Mouse (Mus musculus) c-Kit-positive CD71-positive TER-119-negative erythroid progenitor cells, embryonic 14.5 days (primary cell): Measurements from ENCODE around the gene Clec2i.
A peak's percentile ranks its signal among the peaks of the same experiment; 100 is the strongest.
"Not testable (repeated sequence)": the region's sequence is repeated elsewhere in the genome, so short reads cannot be mapped to it uniquely, and the experiment has no call there.

Source experiments
- DNase-seq: peaks from one replicate; pipeline ENCODE4 v3.0.0-alpha.2; 2013; ENCODE audit warnings: low read depth

The Clec2i gene

GRCm38 (mm10) chr6:128887091-128887790, at the start of gene Clec2i:
Clec2i (plus strand) TSS chr6:128887588.
- not testable (repeated sequence) for DNase-seq

- DNase-seq: peak; percentile 79
These were observed 48.8 kb upstream of the Clec2i start for GRCm38 (mm10) chr6:128838342-128839265.

GRCm38 (mm10) chr6:128839266-128839771, 48.1 kb upstream of the Clec2i start:
- peak; percentile 86 for DNase-seq

- DNase-seq: no peak
These were observed 47.5 kb upstream of the Clec2i start for GRCm38 (mm10) chr6:128839921-128840320.

GRCm38 (mm10) chr6:128840669-128841068, 46.7 kb upstream of the Clec2i start:
- not testable (repeated sequence) for DNase-seq

GRCm38 (mm10) chr6:128841327-128842089, 45.9 kb upstream of the Clec2i start:
- peak; percentile 31 for DNase-seq

GRCm38 (mm10) chr6:128842356-128842944, 44.9 kb upstream of the Clec2i start:
- DNase-seq: no peak

- peak; percentile 86 for DNase-seq
These were observed 44.4 kb upstream of the Clec2i start for GRCm38 (mm10) chr6:128842945-128843478.

GRCm38 (mm10) chr6:128843479-128843992, 43.9 kb upstream of the Clec2i start:
- DNase-seq: peak; percentile 65

GRCm38 (mm10) chr6:128844131-128844530, 43.3 kb upstream of the Clec2i start:
- DNase-seq: no peak

- DNase-seq: no peak
These were observed 42.8 kb upstream of the Clec2i start for GRCm38 (mm10) chr6:128844586-128845080.

GRCm38 (mm10) chr6:128845319-128845979, 41.9 kb upstream of the Clec2i start:
- peak; percentile 87 for DNase-seq

GRCm38 (mm10) chr6:128845998-128846542, 41.3 kb upstream of the Clec2i start:
- peak; percentile 44 for DNase-seq

GRCm38 (mm10) chr6:128847401-128847800, 40.0 kb upstream of the Clec2i start:
- DNase-seq: no peak

GRCm38 (mm10) chr6:128849902-128850301, 37.5 kb upstream of the Clec2i start:
- peak; percentile 40 for DNase-seq

- DNase-seq: no peak
These were observed 36.7 kb upstream of the Clec2i start for GRCm38 (mm10) chr6:128850671-128851070.

- no peak for DNase-seq
These were observed 36.2 kb upstream of the Clec2i start for GRCm38 (mm10) chr6:128851151-128851550.

GRCm38 (mm10) chr6:128852766-128853165, 34.6 kb upstream of the Clec2i start:
- no peak for DNase-seq

GRCm38 (mm10) chr6:128854024-128854820, 33.2 kb upstream of the Clec2i start:
- peak; percentile 34 for DNase-seq
